Mouse (Mus musculus) spleen, adult 2 months (tissue): Measurements from ENCODE around the gene Sox4. TPM values are rescaled to one million over a fixed set of nuclear protein-coding genes. Genes with fewer than 3 reads are reported as not detected.
A peak's percentile ranks its signal among the peaks of the same experiment; 100 is the strongest.

Experiments used
- DNase-seq, 2 experiments: peaks; one replicate each; pipeline versions ENCODE4 v3.0.0 to v3.0.0-alpha.2; 2012 to 2021; ENCODE audit warnings: low spot score in 2 of 2, low read depth in 1 of 2
- H3K27ac ChIP-seq: fragments of 200-500 bp; 2 replicates; pipeline ENCODE4 v1.5.1; 2012; ENCODE audit warnings: low read length, inconsistent platforms; ENCODE audit not compliant: insufficient read depth
- H3K27me3 ChIP-seq: fragments of 200-500 bp; 2 replicates; pipeline ENCODE4 v1.6.1; 2012; ENCODE audit warnings: mild to moderate bottlenecking, moderate library complexity, low read length, inconsistent platforms; ENCODE audit not compliant: control insufficient read depth, insufficient read depth
- H3K36me3 ChIP-seq: fragments of 200-500 bp; 2 replicates; pipeline ENCODE4 v1.6.1; 2012; ENCODE audit warnings: mild to moderate bottlenecking, low read length, inconsistent platforms; ENCODE audit not compliant: control insufficient read depth, insufficient read depth
- H3K4me1 ChIP-seq: fragments of 200-500 bp; 2 replicates; pipeline ENCODE4 v1.6.1; 2011; ENCODE audit warnings: inconsistent platforms; ENCODE audit not compliant: control insufficient read depth, insufficient read depth, insufficient read length
- H3K4me3 ChIP-seq: fragments of 200-500 bp; 2 replicates; pipeline ENCODE4 v1.5.1; 2011; ENCODE audit warnings: mild to moderate bottlenecking, inconsistent platforms; ENCODE audit not compliant: insufficient read depth, insufficient read length; ENCODE audit errors: extremely low read depth
- CTCF ChIP-seq: fragments of 200-500 bp; IDR thresholded peaks from 2 replicates; pipeline ENCODE4 v1.5.1; 2011; ENCODE audit warnings: mild to moderate bottlenecking, inconsistent platforms; ENCODE audit not compliant: insufficient read depth, insufficient read length, insufficient replicate concordance; ENCODE audit errors: extremely low read depth
- POLR2A ChIP-seq: fragments of 200-500 bp; IDR thresholded peaks from 2 replicates; pipeline ENCODE4 v1.6.1; 2011; ENCODE audit warnings: low read depth, low read length, inconsistent platforms
- WGBS: fragments of 180-500 bp; shearing (Covaris S2); methylation state at CpG from one replicate; pipeline ENCODE4 v1.1.7; 2018; 5-methylcytosine and 5-hydroxymethylcytosine counted together
- polyA plus RNA-seq: library from polyadenylated mRNA; depleted of rRNA; stranded (reverse); fragments of >200 nt; gene quantifications from 2 replicates; pipeline ENCODE4 v1.2.3, GENCODE M21; 2012

Sox4 gene
- polyA plus RNA-seq, 1 experiment = 6.0 TPM

DNA sequence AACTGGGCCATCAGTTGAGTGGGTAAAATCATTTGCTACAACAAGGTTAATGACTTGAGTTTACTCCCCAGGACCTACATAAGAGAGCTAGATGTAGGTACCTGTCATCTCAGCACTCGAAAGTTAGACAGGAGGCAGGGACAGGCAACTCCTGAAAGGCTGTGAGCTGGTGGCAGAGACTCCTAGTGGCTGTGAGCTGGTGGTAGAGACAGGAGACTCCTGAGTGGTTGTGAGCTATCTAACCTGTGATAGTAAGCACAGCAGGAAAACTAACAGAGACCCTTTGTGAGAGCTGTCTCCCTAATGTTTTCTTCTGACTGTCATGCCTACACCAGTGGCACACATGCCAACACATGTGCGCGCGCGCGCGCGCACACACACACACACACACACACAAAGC is 7.4 kb upstream of the Sox4 start:
- Histone ChIP-seq H3K27ac (no peak overlapping the region), H3K4me1 (peaks cover 3% of the 10 kb centered on the region; the same call in 1 of the 2 replicates), H3K27me3 (no peaks in the 10 kb centered on the region), H3K36me3 (no peaks in the 10 kb centered on the region), H3K4me3 (no peak overlapping the region)
- 97% methylated on average over 8 of the region's 8 CpGs for WGBS
- no peak for TF ChIP-seq POLR2A
- no peak for TF ChIP-seq CTCF
- DNase-seq = no peak

DNA sequence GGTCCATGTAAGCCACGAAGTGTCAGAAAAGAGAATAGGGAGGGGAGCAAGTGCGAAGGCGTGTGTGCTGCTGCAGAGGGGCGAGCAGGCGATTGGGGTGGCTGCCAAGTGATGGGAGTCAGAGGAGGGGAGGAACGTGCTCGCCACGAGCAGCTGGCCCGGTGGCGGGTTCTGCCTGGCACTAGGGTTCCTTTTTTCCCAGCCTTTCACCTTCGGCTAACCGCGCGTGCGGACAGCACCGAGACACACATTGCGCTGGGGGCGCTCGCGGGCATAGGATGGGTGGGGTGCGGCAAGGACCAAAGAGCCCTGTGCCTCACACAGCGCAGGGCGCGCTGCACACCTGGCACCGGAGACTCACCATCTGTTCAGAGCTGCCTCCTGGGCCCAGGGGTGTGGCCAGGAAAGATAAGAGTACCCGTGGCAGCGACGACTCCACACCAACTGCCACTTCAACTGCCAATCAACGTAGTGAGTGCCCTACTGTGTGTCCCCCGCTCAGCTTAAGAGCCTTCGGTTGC is 6.0 kb upstream of the Sox4 start:
- H3K36me3 ChIP-seq = no peaks in the 10 kb centered on the region
- H3K27me3 ChIP-seq = no peaks in the 10 kb centered on the region
- peak in 1 of 2 experiments; percentile 76 for DNase-seq
- H3K4me1 ChIP-seq = peaks cover 3% of the 10 kb centered on the region; the same call in 1 of the 2 replicates
- H3K4me3 ChIP-seq = peak overlapping the region; percentile 61; the same call in 1 of the 2 replicates
- H3K27ac ChIP-seq = no peak overlapping the region
- TF ChIP-seq POLR2A (no peak), CTCF (peak; percentile 51; the same call in 1 of the 2 replicates)
- 1% methylated on average over 31 of the region's 31 CpGs for WGBS

DNA sequence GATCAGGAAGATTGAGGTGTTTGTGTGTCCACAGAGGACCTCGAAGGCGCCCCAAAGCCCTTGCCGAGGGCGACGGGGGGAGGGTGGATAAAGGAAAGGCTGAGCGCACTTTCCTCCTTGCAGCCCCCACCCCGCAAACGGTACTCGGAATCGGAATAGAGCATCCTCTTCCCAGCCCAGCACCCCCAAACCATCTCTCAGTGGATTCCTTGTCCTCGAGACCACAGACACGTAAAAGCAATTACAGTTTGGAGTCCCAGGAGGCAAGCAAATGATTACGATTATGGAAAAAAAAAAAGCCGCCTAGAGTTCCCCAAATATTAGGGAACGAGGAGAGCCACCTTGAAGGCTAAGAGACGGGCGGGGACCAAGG is 5.5 kb upstream of the Sox4 start:
- Histone ChIP-seq H3K27me3 (no peaks in the 10 kb centered on the region), H3K27ac (peak overlapping the region; percentile 30; the same call in 1 of the 2 replicates), H3K4me3 (peak overlapping the region; percentile 61), H3K4me1 (peaks cover 3% of the 10 kb centered on the region; the same call in 1 of the 2 replicates), H3K36me3 (no peaks in the 10 kb centered on the region)
- under 1% methylated on average over 17 of the region's 17 CpGs for WGBS
- TF ChIP-seq CTCF = no peak
- no peak for TF ChIP-seq POLR2A
- peak in 1 of 2 experiments; percentile 5 for DNase-seq

GRCm38 (mm10) chr13:28958211-28959067 is 4.9 kb upstream of the Sox4 start:
- Histone ChIP-seq H3K36me3 (no peaks in the 10 kb centered on the region), H3K4me1 (peaks cover 3% of the 10 kb centered on the region; the same call in 1 of the 2 replicates), H3K4me3 (peak overlapping the region; percentile 61), H3K27ac (peak overlapping the region; percentile 30), H3K27me3 (no peaks in the 10 kb centered on the region)
- WGBS = 1% methylated on average over 54 of the region's 54 CpGs
- TF ChIP-seq POLR2A (no peak), CTCF (no peak)
- DNase-seq = peak in 1 of 2 experiments; percentile 29

- WGBS = 3% methylated on average over 16 of the region's 16 CpGs
- Histone ChIP-seq H3K27ac (no peak overlapping the region), H3K4me3 (peak overlapping the region; percentile 61), H3K4me1 (peaks cover 4% of the 10 kb centered on the region; the same call in 1 of the 2 replicates), H3K27me3 (no peaks in the 10 kb centered on the region; the same call in 1 of the 2 replicates), H3K36me3 (no peaks in the 10 kb centered on the region)
- TF ChIP-seq POLR2A = no peak
- TF ChIP-seq CTCF = peak; percentile 99
- DNase-seq = peak in 1 of 2 experiments; percentile 86
These were observed 4.3 kb upstream of the Sox4 start for GRCm38 (mm10) chr13:28957765-28958164.

DNA sequence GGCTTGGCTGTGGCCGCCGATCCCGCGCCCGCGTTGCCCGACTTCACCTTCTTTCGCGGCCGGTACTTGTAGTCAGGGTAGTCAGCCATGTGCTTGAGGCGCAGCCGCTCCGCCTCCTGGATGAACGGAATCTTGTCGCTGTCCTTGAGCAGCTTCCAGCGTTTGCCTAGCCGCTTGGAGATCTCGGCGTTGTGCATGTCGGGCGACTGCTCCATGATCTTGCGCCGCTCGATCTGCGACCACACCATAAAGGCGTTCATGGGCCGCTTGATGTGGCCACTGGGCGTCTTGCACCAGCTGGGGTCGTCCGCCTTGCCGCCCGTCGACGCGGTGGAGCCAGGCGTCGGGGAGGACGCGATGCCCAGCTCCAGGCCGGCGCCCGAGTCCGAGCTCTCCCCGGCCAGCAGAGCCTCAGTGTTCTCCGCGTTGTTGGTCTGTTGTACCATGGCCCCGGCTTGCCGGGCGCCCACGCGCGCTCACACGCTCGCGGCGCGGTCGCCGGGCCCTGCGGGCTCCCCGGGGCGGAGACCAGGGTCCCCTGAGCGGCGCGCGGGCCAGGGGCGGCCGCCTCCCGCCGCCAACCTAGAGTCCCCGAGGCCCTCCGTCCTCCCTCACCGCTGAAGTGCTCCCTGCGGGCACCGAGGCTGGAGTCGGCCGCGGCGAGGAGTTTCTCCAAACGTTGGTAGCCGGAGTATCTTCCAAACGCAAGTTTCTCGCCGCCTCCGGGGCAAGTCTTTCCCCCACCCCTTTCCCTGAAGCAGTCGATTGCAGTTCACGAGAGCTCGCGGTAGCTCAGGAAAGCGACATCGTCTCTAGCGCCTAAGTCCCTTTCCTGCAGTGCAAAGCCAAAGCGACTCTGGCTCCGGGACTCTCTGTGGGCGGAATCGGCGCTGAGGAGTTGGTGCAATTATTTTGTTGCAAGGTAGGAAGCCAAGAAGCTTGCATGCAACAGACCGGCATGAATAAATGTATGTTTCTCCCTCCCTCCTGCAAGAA is 639 bp downstream of the Sox4 start:
- Histone ChIP-seq H3K36me3 (no peaks in the 10 kb centered on the region), H3K27me3 (peaks cover 5% of the 10 kb centered on the region), H3K27ac (peak overlapping the region; percentile 58), H3K4me1 (peaks cover 12% of the 10 kb centered on the region), H3K4me3 (peak overlapping the region; percentile 59)
- TF ChIP-seq CTCF (no peak), POLR2A (no peak)
- under 1% methylated on average over 98 of the region's 98 CpGs for WGBS
- peak in 1 of 2 experiments; percentile 26 for DNase-seq
